ENCODE assay signal across 22 mouse cellular contexts in genomic region chr5:22452452-22452851, GRCm38 (mm10).
A peak's percentile ranks its signal among the peaks of the same experiment; 100 is the strongest.
DNase-seq lines count a peak whose midpoint lies in the region; ATAC-seq and TF ChIP-seq lines count a peak whose summit lies in the region.
"Had no signal": no experiment of that assay in that cellular context is flagged by ENCODE, and none has a peak within 500 bp of the region (broad histone marks: within the 10 kb centered on the region; RNA-seq: fewer than 3 reads in every experiment).

No protein-coding gene starts in this region.

- H3K79me2 ChIP-seq in heart, adult 2 months (replicated peaks; ENCODE audit: control insufficient read depth, insufficient read depth, low read length) = no peaks in the 10 kb centered on the region

- H3K4me1 ChIP-seq in hindbrain, embryonic 10.5 days (replicated peaks) = peaks cover 13% of the 10 kb centered on the region; the same call in 1 of the 2 replicates
- 0 out of 2 replicates have a peak, but pooled peaks cover 3% of the 10 kb centered on the region for H3K4me1 ChIP-seq in hindbrain, embryonic 14.5 days (replicated peaks; ENCODE audit: control insufficient read depth, insufficient read depth, low read length)
- peaks cover 8% of the 10 kb centered on the region for H3K4me1 ChIP-seq in midbrain, embryonic 13.5 days (replicated peaks)
- H3K4me1 ChIP-seq in neural tube, embryonic 15.5 days = 0 out of 2 replicates have a peak, but pooled peaks cover 8% of the 10 kb centered on the region
- H3K4me1 ChIP-seq in forebrain, embryonic 16.5 days (replicated peaks; ENCODE audit: control insufficient read depth, insufficient read depth, low read length) = no peaks in the 10 kb centered on the region
- no peaks in the 10 kb centered on the region for H3K4me1 ChIP-seq in liver, embryonic 12.5 days
- H3K4me1 ChIP-seq in heart, adult 2 months (ENCODE audit: control insufficient read depth, insufficient read depth, low read length) = no peaks in the 10 kb centered on the region
- H3K4me1 ChIP-seq: embryonic facial prominence, embryonic 10.5 days; forebrain, embryonic 10.5 days; heart, embryonic 13.5 days; megakaryocyte, embryonic 14.5 days had no signal

- H3K27ac ChIP-seq in hindbrain, embryonic 10.5 days = peak overlapping the region; percentile 78
- no peak overlapping the region for H3K27ac ChIP-seq in hindbrain, embryonic 14.5 days
- H3K27ac ChIP-seq in midbrain, embryonic 13.5 days = no peak overlapping the region
- peak overlapping the region; percentile 72 for H3K27ac ChIP-seq in neural tube, embryonic 15.5 days (replicated peaks)
- H3K27ac ChIP-seq in forebrain, embryonic 16.5 days (ENCODE audit: low read length) = no peak overlapping the region
- no peak overlapping the region for H3K27ac ChIP-seq in liver, embryonic 12.5 days
- H3K27ac ChIP-seq in heart, adult 2 months = no peak overlapping the region
- H3K27ac ChIP-seq: embryonic facial prominence, embryonic 10.5 days; forebrain, embryonic 10.5 days; heart, embryonic 13.5 days; liver, embryonic 14.5 days had no signal

- peak overlapping the region; percentile 6; the same call in 1 of the 2 replicates for H3K4me3 ChIP-seq in hindbrain, embryonic 10.5 days
- no peak overlapping the region for H3K4me3 ChIP-seq in hindbrain, embryonic 14.5 days (replicated peaks; ENCODE audit: low read length)
- no peak overlapping the region for H3K4me3 ChIP-seq in midbrain, embryonic 13.5 days (replicated peaks)
- H3K4me3 ChIP-seq in neural tube, embryonic 15.5 days (replicated peaks) = no peak overlapping the region
- H3K4me3 ChIP-seq in forebrain, embryonic 16.5 days (replicated peaks; ENCODE audit: low read length) = no peak overlapping the region
- no peak overlapping the region for H3K4me3 ChIP-seq in liver, embryonic 12.5 days
- H3K4me3 ChIP-seq in heart, adult 2 months = no peak overlapping the region
- H3K4me3 ChIP-seq: embryonic facial prominence, embryonic 10.5 days; forebrain, embryonic 10.5 days; heart, embryonic 13.5 days; megakaryocyte, embryonic 14.5 days had no signal

- TF ChIP-seq CTCF in heart, adult 2 months (IDR thresholded peaks at IDR 0.05) = no peak

- peak overlapping the region; percentile 13 for H3K4me2 ChIP-seq in hindbrain, embryonic 14.5 days (replicated peaks)
- peak overlapping the region; percentile 31; the same call in 1 of the 2 replicates for H3K4me2 ChIP-seq in midbrain, embryonic 13.5 days (replicated peaks)
- H3K4me2 ChIP-seq in neural tube, embryonic 15.5 days = peak overlapping the region; percentile 19
- no peak overlapping the region for H3K4me2 ChIP-seq in forebrain, embryonic 16.5 days (ENCODE audit: low read length)
- no peak overlapping the region for H3K4me2 ChIP-seq in liver, embryonic 12.5 days
- H3K4me2 ChIP-seq: heart, embryonic 13.5 days; lung, embryonic 14.5 days had no signal

- H3K9ac ChIP-seq in hindbrain, embryonic 14.5 days = no peak overlapping the region
- no peak overlapping the region for H3K9ac ChIP-seq in midbrain, embryonic 13.5 days (replicated peaks)
- no peak overlapping the region for H3K9ac ChIP-seq in neural tube, embryonic 15.5 days (replicated peaks)
- no peak overlapping the region for H3K9ac ChIP-seq in forebrain, embryonic 16.5 days (replicated peaks; ENCODE audit: low read depth, low read length)
- no peak overlapping the region for H3K9ac ChIP-seq in liver, embryonic 12.5 days
- no peak overlapping the region for H3K9ac ChIP-seq in heart, adult 2 months (ENCODE audit: low read depth, low read length)
- H3K9ac ChIP-seq: forebrain, postnatal 0 days; heart, embryonic 13.5 days; liver, embryonic 14.5 days; lung, embryonic 14.5 days had no signal

- intact Hi-C loops in heart, adult 2 months (cut with DNase I) = no loop called here

- TF ChIP-seq EP300 in heart, adult 2 months (IDR thresholded peaks at IDR 0.05; ENCODE audit: insufficient read depth, low read depth, low read length) = no peak

- no peak for ATAC-seq in hindbrain, embryonic 14.5 days (ENCODE audit: low FRiP score)
- no peak for ATAC-seq in midbrain, embryonic 13.5 days
- no peak for ATAC-seq in neural tube, embryonic 15.5 days (ENCODE audit: low FRiP score)
- ATAC-seq in forebrain, embryonic 16.5 days = no peak
- no peak for ATAC-seq in liver, embryonic 12.5 days
- ATAC-seq: forebrain, postnatal 0 days; inflammation-experienced regulatory T-cells, adult 6 months had no signal

- no peak for TF ChIP-seq POLR2A in heart, adult 2 months (IDR thresholded peaks at IDR 0.05; ENCODE audit: insufficient read depth, low read depth, low read length)

- no peaks in the 10 kb centered on the region for H3K27me3 ChIP-seq in hindbrain, embryonic 10.5 days (ENCODE audit: insufficient read depth, poor library complexity, severe bottlenecking)
- H3K27me3 ChIP-seq in hindbrain, embryonic 14.5 days (ENCODE audit: control insufficient read depth, insufficient read depth, low read length) = no peaks in the 10 kb centered on the region
- no peaks in the 10 kb centered on the region for H3K27me3 ChIP-seq in midbrain, embryonic 13.5 days
- no peaks in the 10 kb centered on the region; the same call in 1 of the 2 replicates for H3K27me3 ChIP-seq in neural tube, embryonic 15.5 days (replicated peaks)
- H3K27me3 ChIP-seq in forebrain, embryonic 16.5 days (replicated peaks; ENCODE audit: control insufficient read depth, insufficient read depth, low read length) = no peaks in the 10 kb centered on the region
- H3K27me3 ChIP-seq in liver, embryonic 12.5 days (replicated peaks) = no peaks in the 10 kb centered on the region
- no peaks in the 10 kb centered on the region for H3K27me3 ChIP-seq in heart, adult 2 months (ENCODE audit: control insufficient read depth, insufficient read depth, low read length)
- H3K27me3 ChIP-seq: heart, embryonic 13.5 days had no signal

- no peaks in the 10 kb centered on the region for H3K36me3 ChIP-seq in hindbrain, embryonic 10.5 days
- H3K36me3 ChIP-seq in hindbrain, embryonic 14.5 days (replicated peaks; ENCODE audit: control insufficient read depth, insufficient read depth) = no peaks in the 10 kb centered on the region
- no peaks in the 10 kb centered on the region for H3K36me3 ChIP-seq in midbrain, embryonic 13.5 days
- H3K36me3 ChIP-seq in neural tube, embryonic 15.5 days = no peaks in the 10 kb centered on the region
- H3K36me3 ChIP-seq in forebrain, embryonic 16.5 days (ENCODE audit: control insufficient read depth, insufficient read depth) = no peaks in the 10 kb centered on the region
- H3K36me3 ChIP-seq in liver, embryonic 12.5 days = no peaks in the 10 kb centered on the region
- no peaks in the 10 kb centered on the region for H3K36me3 ChIP-seq in heart, adult 2 months (ENCODE audit: control insufficient read depth, insufficient read depth, low read length)
- H3K36me3 ChIP-seq: embryonic facial prominence, embryonic 10.5 days; forebrain, embryonic 10.5 days; heart, embryonic 13.5 days had no signal

- WGBS in hindbrain, embryonic 10.5 days = 51% methylated on average over 9 of the region's 9 CpGs
- WGBS in hindbrain, embryonic 14.5 days = 29% methylated on average over 9 of the region's 9 CpGs
- WGBS in midbrain, embryonic 13.5 days = 52% methylated on average over 9 of the region's 9 CpGs
- 28% methylated on average over 9 of the region's 9 CpGs for WGBS in neural tube, embryonic 15.5 days
- WGBS in forebrain, embryonic 16.5 days = 87% methylated on average over 9 of the region's 9 CpGs
- 77% methylated on average over 9 of the region's 9 CpGs for WGBS in liver, embryonic 12.5 days (ENCODE audit: insufficient replicate concordance)
- 89% methylated on average over 9 of the region's 9 CpGs for WGBS in heart, adult 2 months

- H3K9me3 ChIP-seq in hindbrain, embryonic 10.5 days = no peaks in the 10 kb centered on the region
- no peaks in the 10 kb centered on the region for H3K9me3 ChIP-seq in hindbrain, embryonic 14.5 days (ENCODE audit: control insufficient read depth, low read length)
- no peaks in the 10 kb centered on the region for H3K9me3 ChIP-seq in midbrain, embryonic 13.5 days
- no peaks in the 10 kb centered on the region for H3K9me3 ChIP-seq in neural tube, embryonic 15.5 days (replicated peaks)
- no peaks in the 10 kb centered on the region for H3K9me3 ChIP-seq in forebrain, embryonic 16.5 days (ENCODE audit: control insufficient read depth, low read length)
- H3K9me3 ChIP-seq in liver, embryonic 12.5 days (replicated peaks) = no peaks in the 10 kb centered on the region
- H3K9me3 ChIP-seq: embryonic facial prominence, embryonic 10.5 days; forebrain, embryonic 10.5 days; heart, embryonic 13.5 days; megakaryocyte, embryonic 14.5 days had no signal

- no peak for DNase-seq in hindbrain, embryonic 10.5 days (ENCODE audit: low spot score)
- DNase-seq in hindbrain, embryonic 14.5 days (ENCODE audit: low spot score) = peak; percentile 30
- DNase-seq in heart, adult 2 months = no peak
- DNase-seq: adrenal gland, postnatal 14 days; cerebellum, adult 9-10 months; forebrain, postnatal 0 days; gastrocnemius, postnatal 25 days; heart, adult 18-20 months; kidney, adult 8-10 months; kidney, postnatal 25 days; layer of hippocampus, adult 9-11 months; lung, embryonic 14.5 days had no signal

Comparison
In these comparisons a context has a peak if more than half of its experiments do, and no peak if none do; other contexts are left out.
1. H3K27ac ChIP-seq: peak in hindbrain, embryonic 10.5 days (single experiment) and neural tube, embryonic 15.5 days (single experiment); none in hindbrain, embryonic 14.5 days (single experiment), midbrain, embryonic 13.5 days (single experiment), forebrain, embryonic 16.5 days (single experiment), liver, embryonic 12.5 days (single experiment) and heart, adult 2 months (single experiment).
2. H3K4me2 ChIP-seq: peak in hindbrain, embryonic 14.5 days (single experiment), midbrain, embryonic 13.5 days (single experiment) and neural tube, embryonic 15.5 days (single experiment); none in forebrain, embryonic 16.5 days (single experiment) and liver, embryonic 12.5 days (single experiment).